Mouse (Mus musculus) intestine, postnatal 0 days (tissue): ENCODE results near the gene Add2. TPM values are rescaled to one million over a fixed set of nuclear protein-coding genes. Genes with fewer than 3 reads are reported as not detected.

Experiments used
- ATAC-seq: fragments of 200-750 bp; cut with Nextera tagmentation; 2 replicates; pipeline ENCODE4 v1.8.0; 2017; ENCODE audit warnings: mild to moderate bottlenecking, moderate TSS enrichment, moderate library complexity
- H3K27ac ChIP-seq: fragments of 300-500 bp; sonication (generic); 2 replicates; pipeline ENCODE4 v1.5.1; 2014; ENCODE audit warnings: mild to moderate bottlenecking, low read depth, low read length, moderate library complexity
- H3K27me3 ChIP-seq: fragments of 300-500 bp; sonication (generic); replicated peaks from 2 replicates; pipeline ENCODE4 v1.6.1; 2014; ENCODE audit warnings: low read length, mixed read lengths; ENCODE audit not compliant: control insufficient read depth, insufficient read depth
- H3K36me3 ChIP-seq: fragments of 300-500 bp; sonication (generic); 2 replicates; pipeline ENCODE4 v1.6.1; 2014; ENCODE audit warnings: mild to moderate bottlenecking, moderate library complexity; ENCODE audit not compliant: control insufficient read depth, insufficient read depth
- H3K4me1 ChIP-seq: fragments of 300-500 bp; sonication (generic); replicated peaks from 2 replicates; pipeline ENCODE4 v1.6.1; 2014; ENCODE audit warnings: antibody characterized with exemption, low read length, mixed read lengths; ENCODE audit not compliant: control insufficient read depth, insufficient read depth
- H3K4me2 ChIP-seq: fragments of 300-500 bp; sonication (generic); replicated peaks from 2 replicates; pipeline ENCODE4 v1.6.1; 2014; ENCODE audit warnings: low read depth, mild to moderate bottlenecking, moderate library complexity
- H3K4me3 ChIP-seq: fragments of 300-500 bp; sonication (generic); 2 replicates; pipeline ENCODE4 v1.5.1; 2014; ENCODE audit warnings: low read depth, low read length
- H3K9ac ChIP-seq: fragments of 300-500 bp; sonication (generic); 2 replicates; pipeline ENCODE4 v1.6.1; 2014; ENCODE audit warnings: mild to moderate bottlenecking, low read depth, low read length
- H3K9me3 ChIP-seq: fragments of 300-500 bp; sonication (generic); 2 replicates; pipeline ENCODE4 v1.6.1; 2016; ENCODE audit warnings: mixed run types; ENCODE audit not compliant: control insufficient read depth
- CTCF ChIP-seq: sonication (generic); IDR thresholded peaks from 2 replicates; pipeline ENCODE4 v1.5.1; 2016; ENCODE audit warnings: low read depth, mild to moderate bottlenecking, control low read depth, antibody characterized with exemption, moderate library complexity
- WGBS: fragments of 180-500 bp; shearing (Covaris S2); extraction: QIAGEN DNeasy Blood & Tissue Kit; methylation state at CpG from one replicate; pipeline ENCODE4 v1.1.7; 2014; 5-methylcytosine and 5-hydroxymethylcytosine counted together
- polyA plus RNA-seq: library from polyadenylated mRNA; unstranded; fragments of >200 nt; fragmentation: Nextera tagmentation; extraction: Ambion mirVana; gene quantifications from 2 replicates; pipeline ENCODE4 v1.2.1, GENCODE M21; 2015

Gene Add2
- polyA plus RNA-seq, 1 experiment from 2014 or later, result 2.0 TPM

DNA sequence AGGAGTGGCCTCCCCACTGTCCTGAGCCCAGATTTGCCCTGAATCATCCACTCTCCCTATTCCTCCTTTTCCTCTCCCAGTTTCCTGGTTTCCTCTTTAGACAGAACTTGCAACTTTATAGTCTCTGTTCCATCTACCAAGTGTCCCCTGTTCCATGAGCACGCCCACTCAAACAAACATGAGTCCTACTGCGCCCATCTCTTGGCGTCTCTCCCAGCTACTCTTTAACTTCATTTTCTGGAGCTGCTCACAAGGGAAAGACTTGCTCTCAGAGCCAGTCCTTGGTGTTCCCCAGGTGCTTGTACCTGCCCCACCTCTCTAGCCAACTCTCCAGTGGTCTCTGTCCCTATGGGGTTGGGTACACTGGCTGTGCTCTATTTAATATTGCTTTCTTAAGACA, 87.4 kb downstream of the Add2 start:
- no peaks in the 10 kb centered on the region for H3K27me3 ChIP-seq
- no peak for ATAC-seq
- no peak for TF ChIP-seq CTCF
- H3K4me3 ChIP-seq, result no peak overlapping the region
- no peaks in the 10 kb centered on the region for H3K9me3 ChIP-seq
- H3K4me1 ChIP-seq, result no peaks in the 10 kb centered on the region
- no peak overlapping the region for H3K4me2 ChIP-seq
- WGBS, result 37% methylated on average over 3 of the region's 3 CpGs
- no peak overlapping the region for H3K9ac ChIP-seq
- H3K36me3 ChIP-seq, result no peaks in the 10 kb centered on the region
- no peak overlapping the region for H3K27ac ChIP-seq

- Histone ChIP-seq H3K27me3 (no peaks in the 10 kb centered on the region), H3K4me3 (no peak overlapping the region), H3K4me2 (no peak overlapping the region), H3K27ac (no peak overlapping the region), H3K9ac (no peak overlapping the region), H3K9me3 (no peaks in the 10 kb centered on the region), H3K4me1 (no peaks in the 10 kb centered on the region), H3K36me3 (no peaks in the 10 kb centered on the region)
- ATAC-seq, result no peak
- 86% methylated on average over 4 of the region's 4 CpGs for WGBS
- no peak for TF ChIP-seq CTCF
These were observed 94.6 kb downstream of the Add2 start for GRCm38 (mm10) chr6:86123057-86123456.

- Histone ChIP-seq H3K9ac (no peak overlapping the region), H3K27me3 (no peaks in the 10 kb centered on the region), H3K27ac (no peak overlapping the region), H3K4me3 (no peak overlapping the region), H3K36me3 (no peaks in the 10 kb centered on the region), H3K9me3 (no peaks in the 10 kb centered on the region), H3K4me2 (no peak overlapping the region), H3K4me1 (no peaks in the 10 kb centered on the region)
- WGBS, result 81% methylated on average over 4 of the region's 4 CpGs
- no peak for ATAC-seq
- no peak for TF ChIP-seq CTCF
These were observed 97.3 kb downstream of the Add2 start for GRCm38 (mm10) chr6:86125761-86126160.

DNA sequence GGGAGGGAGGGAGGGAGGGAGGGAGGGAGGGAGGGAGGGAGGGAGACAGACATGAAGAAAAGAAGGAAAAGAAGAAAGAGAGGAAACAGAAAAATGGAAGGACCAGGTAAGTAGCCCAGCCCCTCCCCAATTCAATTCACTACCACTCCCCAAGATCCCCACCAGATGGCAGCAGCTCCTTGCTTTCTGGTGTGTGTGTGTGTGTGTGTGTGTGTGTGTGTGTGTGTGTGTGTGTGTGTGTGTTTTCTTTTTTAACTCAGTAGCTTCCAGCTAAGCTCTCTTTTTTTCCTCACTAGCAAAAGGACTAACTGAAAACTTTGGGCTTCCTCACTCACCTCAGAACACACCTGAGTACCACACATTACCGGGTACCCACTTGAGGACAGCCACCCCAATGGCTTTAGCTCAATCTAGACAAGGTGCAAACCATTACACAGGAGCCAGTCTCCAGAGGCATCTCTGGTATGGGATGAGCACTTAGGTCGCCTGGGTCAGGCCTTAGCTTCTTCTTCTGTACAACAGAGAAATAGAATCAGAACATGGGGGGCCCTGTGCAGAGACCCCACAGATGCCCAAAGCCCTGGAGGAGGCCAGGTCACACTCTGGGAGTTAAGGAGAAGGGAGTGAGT, 98.6 kb downstream of the Add2 start:
- no peaks in the 10 kb centered on the region for H3K36me3 ChIP-seq
- H3K9me3 ChIP-seq, result no peaks in the 10 kb centered on the region
- H3K9ac ChIP-seq, result no peak overlapping the region
- TF ChIP-seq CTCF, result peak; percentile 88
- H3K27ac ChIP-seq, result no peak overlapping the region
- H3K27me3 ChIP-seq, result no peaks in the 10 kb centered on the region
- H3K4me1 ChIP-seq, result no peaks in the 10 kb centered on the region
- H3K4me3 ChIP-seq, result no peak overlapping the region
- WGBS, result 55% methylated on average over 2 of the region's 2 CpGs
- no peak for ATAC-seq
- no peak overlapping the region for H3K4me2 ChIP-seq

DNA sequence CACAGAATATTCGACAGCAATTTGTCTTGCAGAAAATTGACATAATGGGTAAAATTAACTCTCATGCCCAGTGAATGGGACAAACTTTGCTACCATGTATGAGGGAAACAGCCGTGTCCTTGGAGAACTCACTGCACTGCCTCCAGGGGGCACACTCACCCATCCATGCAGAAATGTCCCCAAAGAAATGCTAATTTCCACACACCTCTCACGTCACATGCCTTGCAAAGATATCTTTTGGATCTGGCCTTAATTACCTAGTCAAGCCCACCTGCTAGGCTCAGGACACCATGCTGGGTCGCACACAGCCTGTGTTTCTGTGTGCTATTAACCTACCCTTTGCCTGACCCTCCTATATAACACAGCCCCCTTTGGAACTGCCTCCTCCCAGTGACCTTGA, 100.0 kb downstream of the Add2 start:
- Histone ChIP-seq H3K27ac (no peak overlapping the region), H3K9ac (no peak overlapping the region), H3K9me3 (no peaks in the 10 kb centered on the region), H3K4me1 (no peaks in the 10 kb centered on the region), H3K36me3 (no peaks in the 10 kb centered on the region), H3K4me3 (no peak overlapping the region), H3K27me3 (no peaks in the 10 kb centered on the region), H3K4me2 (no peak overlapping the region)
- WGBS, result 59% methylated on average over 4 of the region's 4 CpGs
- ATAC-seq, result no peak
- peak; percentile 74 for TF ChIP-seq CTCF

DNA sequence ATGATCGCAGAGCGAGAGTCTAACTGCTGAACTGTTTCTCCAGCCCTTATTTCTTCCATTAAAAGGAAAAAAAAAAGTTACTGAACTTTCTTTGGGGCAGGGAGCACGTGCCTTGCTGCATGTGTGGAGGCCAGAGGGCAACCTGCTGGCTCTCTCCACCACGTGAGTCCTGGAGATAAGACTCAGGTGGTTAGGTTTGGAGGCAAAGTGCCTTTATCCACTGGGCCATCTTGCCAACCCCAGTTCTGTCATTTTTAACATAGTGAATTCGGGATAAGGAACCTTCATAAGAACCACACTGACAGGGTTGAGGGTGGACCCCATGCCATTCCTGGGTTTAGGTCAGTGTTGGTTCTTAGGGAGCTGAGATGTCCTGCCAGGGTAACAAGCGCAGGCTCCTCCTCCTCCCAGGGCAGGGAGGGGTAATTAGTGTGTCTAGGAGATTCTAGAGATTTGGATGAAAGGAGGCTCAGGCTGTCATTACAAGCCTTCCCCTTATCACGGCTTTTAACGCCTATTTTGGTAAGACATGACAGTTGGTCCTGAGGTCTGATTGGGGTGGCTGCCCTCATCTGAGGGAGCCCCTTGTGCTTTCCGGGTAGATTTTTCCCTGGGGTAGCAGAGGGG, 101.5 kb downstream of the Add2 start:
- no peak overlapping the region for H3K27ac ChIP-seq
- TF ChIP-seq CTCF, result no peak
- H3K4me1 ChIP-seq, result no peaks in the 10 kb centered on the region
- no peak overlapping the region for H3K9ac ChIP-seq
- H3K4me3 ChIP-seq, result no peak overlapping the region
- no peak overlapping the region for H3K4me2 ChIP-seq
- no peaks in the 10 kb centered on the region for H3K9me3 ChIP-seq
- H3K27me3 ChIP-seq, result no peaks in the 10 kb centered on the region
- WGBS, result 47% methylated on average over 9 of the region's 9 CpGs
- H3K36me3 ChIP-seq, result no peaks in the 10 kb centered on the region
- ATAC-seq, result peak; percentile 63

- Histone ChIP-seq H3K4me2 (no peak overlapping the region), H3K4me3 (no peak overlapping the region), H3K9ac (no peak overlapping the region), H3K4me1 (no peaks in the 10 kb centered on the region), H3K27me3 (no peaks in the 10 kb centered on the region), H3K27ac (no peak overlapping the region), H3K36me3 (no peaks in the 10 kb centered on the region), H3K9me3 (no peaks in the 10 kb centered on the region)
- 42% methylated on average over 1 of the region's 1 CpGs for WGBS
- TF ChIP-seq CTCF, result no peak
- no peak for ATAC-seq
These were observed 105.4 kb downstream of the Add2 start for GRCm38 (mm10) chr6:86133882-86134281.
